Mouse (Mus musculus) kidney, adult 18-20 months (tissue): ENCODE measurements at regions not wholly inside any gene's neighbourhood (a gene's known extent, or its start where the extent isn't known, plus 50 kb on each side); places are given as distances from the start of the nearest gene placed in this dataset.

Source experiments
- DNase-seq: peaks from one replicate; pipeline ENCODE4 v3.0.0; 2021

- peak; percentile 4 for DNase-seq
These were observed 146.6 kb upstream of the Adamts3 start for GRCm38 (mm10) chr5:90029751-90030150.

- no peak for DNase-seq
These were observed 144.0 kb upstream of the Adamts3 start for GRCm38 (mm10) chr5:90026835-90027753.

- no peak for DNase-seq
These were observed 138.3 kb upstream of the Adamts3 start for GRCm38 (mm10) chr5:90021447-90021846.

GRCm38 (mm10) chr5:90000758-90001157 lies 117.6 kb upstream of the Adamts3 start:
- no peak for DNase-seq

- no peak for DNase-seq
These were observed 108.4 kb upstream of the Adamts3 start for GRCm38 (mm10) chr5:89991568-89991967.

- no peak for DNase-seq
These were observed 98.5 kb upstream of the Adamts3 start for GRCm38 (mm10) chr5:89981627-89982026.

- no peak for DNase-seq
These were observed 97.1 kb upstream of the Adamts3 start for GRCm38 (mm10) chr5:89980204-89980603.

- DNase-seq, result no peak
These were observed 69.5 kb upstream of the Adamts3 start for GRCm38 (mm10) chr5:89952611-89953010.

GRCm38 (mm10) chr5:89945660-89945925 lies 62.5 kb upstream of the Adamts3 start:
- DNase-seq, result no peak

GRCm38 (mm10) chr5:89944855-89945659 lies 61.9 kb upstream of the Adamts3 start:
- no peak for DNase-seq

- no peak for DNase-seq
These were observed 60.4 kb upstream of the Adamts3 start for GRCm38 (mm10) chr5:89943276-89944127.

GRCm38 (mm10) chr5:89942244-89942643 lies 59.1 kb upstream of the Adamts3 start:
- DNase-seq, result no peak

- DNase-seq, result no peak
These were observed 49.9 kb upstream of the Adamts3 start for GRCm38 (mm10) chr5:89932999-89933398.
